Mouse (Mus musculus) forebrain, embryonic 15.5 days (tissue): ENCODE measurements at regions not wholly inside any gene's neighbourhood (a gene's known extent, or its start where the extent isn't known, plus 50 kb on each side); places are given as distances from the start of the nearest gene placed in this dataset.

Source experiments
- ATAC-seq: fragments of 200-750 bp; cut with Nextera tagmentation; replicated peaks from 2 replicates; pipeline ENCODE4 v1.8.0; 2017; ENCODE audit warnings: mild to moderate bottlenecking, moderate TSS enrichment, moderate library complexity
- H3K27ac ChIP-seq: fragments of 300-500 bp; sonication (generic); replicated peaks from 2 replicates; pipeline ENCODE4 v1.5.1; 2015; ENCODE audit warnings: mild to moderate bottlenecking, inconsistent platforms
- H3K27me3 ChIP-seq: fragments of 300-500 bp; sonication (generic); 2 replicates; pipeline ENCODE4 v1.6.1; 2015; ENCODE audit warnings: inconsistent platforms
- H3K36me3 ChIP-seq: fragments of 300-500 bp; sonication (generic); 2 replicates; pipeline ENCODE4 v1.6.1; 2015; ENCODE audit warnings: mild to moderate bottlenecking, inconsistent platforms
- H3K4me1 ChIP-seq: fragments of 300-500 bp; sonication (generic); 2 replicates; pipeline ENCODE4 v1.6.1; 2015; ENCODE audit warnings: inconsistent platforms
- H3K4me2 ChIP-seq: fragments of 300-500 bp; sonication (generic); replicated peaks from 2 replicates; pipeline ENCODE4 v1.6.1; 2015; ENCODE audit warnings: mild to moderate bottlenecking, inconsistent platforms
- H3K4me3 ChIP-seq: fragments of 300-500 bp; sonication (generic); 2 replicates; pipeline ENCODE4 v1.5.1; 2015; ENCODE audit warnings: mild to moderate bottlenecking, inconsistent platforms
- H3K9ac ChIP-seq: fragments of 300-500 bp; sonication (generic); replicated peaks from 2 replicates; pipeline ENCODE4 v1.6.1; 2015; ENCODE audit warnings: mild to moderate bottlenecking, inconsistent platforms
- H3K9me3 ChIP-seq: fragments of 300-500 bp; sonication (generic); 2 replicates; pipeline ENCODE4 v1.6.1; 2016; ENCODE audit warnings: inconsistent platforms
- WGBS: fragments of 180-500 bp; shearing (Covaris S2); methylation state at CpG from one replicate; pipeline ENCODE4 v1.1.7; 2015; ENCODE audit warnings: mixed read lengths; 5-methylcytosine and 5-hydroxymethylcytosine counted together

DNA sequence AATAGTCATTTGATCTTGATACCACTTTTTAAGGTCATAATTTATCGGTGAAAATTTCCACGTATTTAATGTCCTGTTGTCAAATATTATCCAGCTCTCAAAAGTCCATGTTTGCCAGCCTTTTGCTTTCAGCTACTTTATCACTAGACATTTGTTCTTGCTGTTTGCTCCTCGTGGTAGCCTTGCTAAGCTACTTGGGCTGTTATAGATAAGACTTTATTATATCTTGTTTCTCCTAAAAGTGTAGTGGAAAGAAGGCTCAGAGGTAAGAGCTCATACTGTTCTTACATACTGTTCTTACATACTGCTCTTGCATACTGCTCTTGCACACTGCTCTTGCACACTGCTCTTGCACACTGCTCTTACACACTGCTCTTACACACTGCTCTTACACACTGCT, 93.3 kb upstream of the Mon1b start:
- no peak overlapping the region for H3K4me2 ChIP-seq
- H3K9ac ChIP-seq, result no peak overlapping the region
- H3K27ac ChIP-seq, result no peak overlapping the region
- H3K36me3 ChIP-seq, result no peaks in the 10 kb centered on the region
- WGBS, result 87% methylated on average over 3 of the region's 3 CpGs
- no peak overlapping the region for H3K4me3 ChIP-seq
- no peaks in the 10 kb centered on the region for H3K27me3 ChIP-seq
- no peak for ATAC-seq
- H3K4me1 ChIP-seq, result 0 out of 2 replicates have a peak, but pooled peaks cover 4% of the 10 kb centered on the region
- H3K9me3 ChIP-seq, result no peaks in the 10 kb centered on the region

DNA sequence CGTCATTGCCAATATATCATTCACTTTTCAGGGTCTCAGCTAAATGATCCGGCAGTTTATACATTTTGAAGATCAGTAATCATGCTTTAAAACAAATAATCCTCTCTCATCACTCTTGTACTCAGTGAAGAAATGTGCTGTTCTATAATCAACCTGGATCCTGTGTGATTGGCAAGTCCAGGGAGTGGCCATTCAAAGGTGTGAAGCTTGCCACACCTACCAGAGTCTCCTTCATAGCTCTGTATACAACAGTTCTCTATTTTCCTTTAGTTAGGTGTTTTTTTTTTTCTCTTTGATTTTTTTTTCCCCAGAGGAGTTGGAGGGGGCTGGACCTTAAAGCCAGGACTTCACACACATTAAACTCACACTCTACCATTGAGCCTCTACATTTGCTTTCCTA, 92.7 kb upstream of the Mon1b start:
- ATAC-seq, result no peak
- H3K4me1 ChIP-seq, result 0 out of 2 replicates have a peak, but pooled peaks cover 4% of the 10 kb centered on the region
- H3K9ac ChIP-seq, result no peak overlapping the region
- no peaks in the 10 kb centered on the region for H3K9me3 ChIP-seq
- no peak overlapping the region for H3K4me3 ChIP-seq
- WGBS, result 88% methylated on average over 2 of the region's 2 CpGs
- H3K27me3 ChIP-seq, result no peaks in the 10 kb centered on the region
- H3K4me2 ChIP-seq, result no peak overlapping the region
- H3K36me3 ChIP-seq, result no peaks in the 10 kb centered on the region
- no peak overlapping the region for H3K27ac ChIP-seq

GRCm38 (mm10) chr8:113549200-113549599, 86.2 kb upstream of the Mon1b start:
- H3K9me3 ChIP-seq, result no peaks in the 10 kb centered on the region
- 60% methylated on average over 7 of the region's 7 CpGs for WGBS
- H3K36me3 ChIP-seq, result no peaks in the 10 kb centered on the region
- no peak overlapping the region for H3K9ac ChIP-seq
- no peaks in the 10 kb centered on the region for H3K27me3 ChIP-seq
- 0 out of 2 replicates have a peak, but pooled peaks have one; percentile 38 for ATAC-seq
- H3K4me1 ChIP-seq, result peaks cover 6% of the 10 kb centered on the region; the same call in 1 of the 2 replicates
- no peak overlapping the region for H3K4me2 ChIP-seq
- H3K4me3 ChIP-seq, result no peak overlapping the region
- no peak overlapping the region for H3K27ac ChIP-seq

GRCm38 (mm10) chr8:113551454-113552273, 83.7 kb upstream of the Mon1b start:
- H3K27ac ChIP-seq, result no peak overlapping the region
- no peak for ATAC-seq
- 71% methylated on average over 12 of the region's 12 CpGs for WGBS
- H3K9me3 ChIP-seq, result no peaks in the 10 kb centered on the region
- H3K27me3 ChIP-seq, result no peaks in the 10 kb centered on the region
- peaks cover 13% of the 10 kb centered on the region for H3K4me1 ChIP-seq
- H3K4me3 ChIP-seq, result no peak overlapping the region
- no peak overlapping the region for H3K4me2 ChIP-seq
- H3K36me3 ChIP-seq, result no peaks in the 10 kb centered on the region
- no peak overlapping the region for H3K9ac ChIP-seq

DNA sequence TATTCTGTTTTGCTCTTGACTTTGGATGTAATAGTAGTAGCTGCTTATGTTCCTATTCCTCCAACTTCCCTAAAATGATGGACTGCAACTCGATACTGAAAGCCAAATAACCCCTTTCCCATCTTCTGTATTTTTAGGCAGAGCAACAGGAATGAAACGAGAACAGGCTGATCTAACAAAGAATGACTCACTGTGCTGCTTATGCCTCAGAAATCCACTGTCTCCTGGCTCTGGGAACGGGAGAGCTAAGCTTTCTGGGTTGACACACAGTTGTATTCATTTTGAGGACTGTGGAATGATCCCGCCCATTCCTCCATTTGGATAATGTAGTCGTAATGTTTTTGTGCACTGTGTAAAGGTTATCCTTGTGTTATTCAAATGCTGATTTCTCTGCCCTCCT, 82.6 kb upstream of the Mon1b start:
- no peak overlapping the region for H3K4me2 ChIP-seq
- no peaks in the 10 kb centered on the region for H3K9me3 ChIP-seq
- H3K9ac ChIP-seq, result no peak overlapping the region
- H3K36me3 ChIP-seq, result no peaks in the 10 kb centered on the region
- H3K27me3 ChIP-seq, result no peaks in the 10 kb centered on the region
- 46% methylated on average over 5 of the region's 5 CpGs for WGBS
- ATAC-seq, result no peak
- H3K27ac ChIP-seq, result no peak overlapping the region
- H3K4me3 ChIP-seq, result no peak overlapping the region
- H3K4me1 ChIP-seq, result peaks cover 13% of the 10 kb centered on the region

GRCm38 (mm10) chr8:113554700-113555455, 80.5 kb upstream of the Mon1b start:
- peaks cover 13% of the 10 kb centered on the region for H3K4me1 ChIP-seq
- H3K27ac ChIP-seq, result no peak overlapping the region; the same call in 1 of the 2 replicates
- no peaks in the 10 kb centered on the region for H3K36me3 ChIP-seq
- H3K4me3 ChIP-seq, result peak overlapping the region; percentile 21
- 1% methylated on average over 12 of the region's 12 CpGs for WGBS
- H3K9ac ChIP-seq, result peak overlapping the region; percentile 20
- H3K4me2 ChIP-seq, result peak overlapping the region; percentile 47
- ATAC-seq, result 0 out of 2 replicates have a peak, but pooled peaks have one; percentile 42
- H3K9me3 ChIP-seq, result no peaks in the 10 kb centered on the region
- no peaks in the 10 kb centered on the region for H3K27me3 ChIP-seq

GRCm38 (mm10) chr8:113556994-113557393, 78.4 kb upstream of the Mon1b start:
- Histone ChIP-seq H3K9me3 (no peaks in the 10 kb centered on the region), H3K4me3 (no peak overlapping the region), H3K27ac (no peak overlapping the region), H3K27me3 (no peaks in the 10 kb centered on the region), H3K9ac (no peak overlapping the region), H3K4me1 (peaks cover 13% of the 10 kb centered on the region), H3K36me3 (no peaks in the 10 kb centered on the region), H3K4me2 (no peak overlapping the region)
- ATAC-seq, result no peak
- 85% methylated on average over 5 of the region's 5 CpGs for WGBS

- peaks cover 11% of the 10 kb centered on the region for H3K4me1 ChIP-seq
- no peak overlapping the region for H3K9ac ChIP-seq
- 53% methylated on average over 10 of the region's 10 CpGs for WGBS
- no peak overlapping the region for H3K27ac ChIP-seq
- ATAC-seq, result no peak
- H3K4me3 ChIP-seq, result no peak overlapping the region
- H3K4me2 ChIP-seq, result no peak overlapping the region
- H3K9me3 ChIP-seq, result no peaks in the 10 kb centered on the region
- H3K27me3 ChIP-seq, result no peaks in the 10 kb centered on the region
- H3K36me3 ChIP-seq, result no peaks in the 10 kb centered on the region
These were observed 54.3 kb upstream of the Mon1b start for GRCm38 (mm10) chr8:113581098-113581497.

DNA sequence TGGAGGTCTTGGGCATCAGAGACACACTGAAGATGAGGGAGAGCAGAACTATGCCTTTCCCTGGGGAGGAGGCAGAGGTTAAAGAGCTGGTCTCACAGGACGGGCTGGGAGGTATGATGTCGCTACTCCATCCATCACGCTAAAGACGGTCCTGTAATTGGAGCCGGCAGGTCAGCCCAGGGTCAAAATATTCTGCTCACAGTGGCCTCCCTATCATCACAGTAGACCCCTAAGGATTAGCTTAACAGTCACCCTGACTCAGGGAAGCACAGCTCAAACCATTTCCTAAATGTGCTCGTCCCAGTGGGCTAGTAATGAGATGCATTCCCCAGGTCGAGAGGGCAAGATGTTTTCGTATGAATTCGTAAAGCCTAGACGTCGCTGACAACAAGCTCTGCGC, 53.7 kb upstream of the Mon1b start:
- H3K4me1 ChIP-seq, result peaks cover 11% of the 10 kb centered on the region
- H3K9me3 ChIP-seq, result no peaks in the 10 kb centered on the region
- no peak overlapping the region for H3K27ac ChIP-seq
- H3K4me2 ChIP-seq, result no peak overlapping the region
- 46% methylated on average over 12 of the region's 12 CpGs for WGBS
- no peaks in the 10 kb centered on the region for H3K36me3 ChIP-seq
- no peak for ATAC-seq
- H3K4me3 ChIP-seq, result no peak overlapping the region
- H3K9ac ChIP-seq, result no peak overlapping the region
- H3K27me3 ChIP-seq, result no peaks in the 10 kb centered on the region

- Histone ChIP-seq H3K36me3 (no peaks in the 10 kb centered on the region), H3K9me3 (no peaks in the 10 kb centered on the region), H3K9ac (no peak overlapping the region), H3K4me1 (peaks cover 11% of the 10 kb centered on the region), H3K27me3 (no peaks in the 10 kb centered on the region), H3K4me2 (0 out of 2 replicates have a peak overlapping the region, but pooled peaks have one; percentile 26), H3K27ac (no peak overlapping the region), H3K4me3 (no peak overlapping the region)
- ATAC-seq, result peak; percentile 78
- 25% methylated on average over 16 of the region's 16 CpGs for WGBS
These were observed 53.0 kb upstream of the Mon1b start for GRCm38 (mm10) chr8:113582180-113582975.

DNA sequence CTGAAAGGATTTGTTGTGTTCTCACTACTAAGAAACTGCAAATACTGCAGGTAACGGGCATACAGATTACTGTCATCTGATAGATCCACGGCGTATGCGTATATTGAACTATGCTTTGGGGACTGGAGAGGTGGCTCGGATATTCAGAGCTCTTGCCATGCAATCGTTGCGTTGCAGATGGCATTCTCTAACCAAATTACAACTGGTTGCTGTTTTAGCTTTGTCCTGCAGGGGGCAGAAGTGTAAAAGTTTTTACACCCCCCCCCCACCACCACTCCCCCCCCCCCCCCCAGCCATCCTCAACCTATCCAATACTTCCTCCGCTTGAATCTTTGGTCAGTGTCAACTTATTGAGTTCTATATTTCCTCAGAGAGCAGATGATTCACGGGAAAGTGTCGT, 51.6 kb upstream of the Mon1b start:
- no peak overlapping the region for H3K27ac ChIP-seq

More for the DNA sequence above, 51.6 kb upstream of the Mon1b start:
- no peak for ATAC-seq
- no peak overlapping the region for H3K9ac ChIP-seq
- no peaks in the 10 kb centered on the region for H3K9me3 ChIP-seq
- peaks cover 11% of the 10 kb centered on the region for H3K4me1 ChIP-seq
- 74% methylated on average over 10 of the region's 10 CpGs for WGBS
- no peaks in the 10 kb centered on the region for H3K36me3 ChIP-seq
- H3K27me3 ChIP-seq, result no peaks in the 10 kb centered on the region
- no peak overlapping the region for H3K4me2 ChIP-seq
- no peak overlapping the region for H3K4me3 ChIP-seq
